Mouse (Mus musculus): ENCODE results near the gene Eif2ak4.

Gene Eif2ak4

GRCm38 (mm10) chr2:118404336-118404735 is 15.9 kb downstream of the Eif2ak4 start:
- no peak for DNase-seq (ENCODE audit: low read depth, low spot score)

GRCm38 (mm10) chr2:118405568-118405967 is 17.1 kb downstream of the Eif2ak4 start:
- no peak for DNase-seq (ENCODE audit: low read depth, low spot score)

GRCm38 (mm10) chr2:118406811-118407210 is 18.4 kb downstream of the Eif2ak4 start:
- no peak for DNase-seq (ENCODE audit: low read depth, low spot score)

- DNase-seq (ENCODE audit: low read depth, low spot score) = no peak
These were observed 20.0 kb downstream of the Eif2ak4 start for GRCm38 (mm10) chr2:118408336-118408895.

- DNase-seq (ENCODE audit: low read depth, low spot score) = no peak
These were observed 24.4 kb downstream of the Eif2ak4 start for GRCm38 (mm10) chr2:118412821-118413220.

DNA sequence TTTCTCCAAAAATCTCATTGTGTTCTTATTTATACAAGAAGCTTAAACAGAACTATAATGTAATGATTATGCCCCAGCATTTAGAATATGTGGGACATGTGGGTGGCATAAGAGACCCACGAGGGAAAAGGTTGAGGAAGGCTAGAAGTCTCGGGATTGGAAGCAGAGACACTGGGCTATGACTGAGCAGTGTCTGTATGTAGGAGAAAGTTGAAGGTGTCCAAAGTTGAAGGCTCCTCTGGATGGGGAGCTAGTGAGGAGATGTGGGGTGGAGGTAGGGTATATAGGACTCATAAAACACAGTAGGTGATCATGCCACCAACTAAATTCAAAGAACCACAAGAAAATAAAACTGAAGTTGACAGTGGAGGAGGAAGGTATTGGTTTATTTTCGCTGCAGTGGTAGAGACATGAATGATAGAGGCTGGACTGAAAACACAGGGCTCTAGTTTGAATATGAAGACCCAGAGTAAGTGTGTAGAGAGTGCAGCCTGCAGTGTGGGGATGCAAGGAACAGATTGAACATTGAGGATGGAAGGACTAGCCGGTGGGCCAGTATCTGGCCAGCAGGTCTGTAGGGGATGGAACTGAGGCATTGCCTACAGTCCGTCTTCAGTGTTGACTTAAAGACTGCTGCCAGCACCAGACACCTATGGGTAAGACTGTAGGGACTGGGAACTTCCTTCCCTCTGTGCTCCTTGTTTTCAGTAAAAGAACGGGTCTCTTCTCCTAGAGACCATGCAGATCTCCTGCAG is 27.4 kb downstream of the Eif2ak4 start:
- no peak for DNase-seq (ENCODE audit: low read depth, low spot score)

DNA sequence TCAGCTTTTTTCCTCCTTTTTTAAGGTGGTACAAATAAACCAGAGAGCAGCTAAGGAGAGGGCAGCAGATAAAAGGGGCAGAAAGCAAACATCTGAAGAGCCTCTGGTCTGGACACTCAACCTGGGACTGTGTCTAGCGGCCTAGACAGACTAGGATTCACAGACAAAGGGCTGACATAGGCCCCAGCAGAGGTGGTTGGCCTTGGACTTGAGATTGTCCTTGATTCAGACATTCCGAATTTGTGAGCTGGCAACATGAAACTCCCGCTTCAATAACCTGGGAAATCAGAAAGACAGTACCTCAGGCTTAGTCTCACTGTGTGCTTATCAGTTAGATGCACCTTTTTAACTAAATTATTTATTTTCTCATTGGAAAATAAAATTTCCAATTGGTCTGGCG is 29.7 kb downstream of the Eif2ak4 start:
- DNase-seq (ENCODE audit: low read depth, low spot score) = no peak

- no peak for DNase-seq (ENCODE audit: low read depth, low spot score)
These were observed 33.5 kb downstream of the Eif2ak4 start for GRCm38 (mm10) chr2:118421951-118422350.

DNA sequence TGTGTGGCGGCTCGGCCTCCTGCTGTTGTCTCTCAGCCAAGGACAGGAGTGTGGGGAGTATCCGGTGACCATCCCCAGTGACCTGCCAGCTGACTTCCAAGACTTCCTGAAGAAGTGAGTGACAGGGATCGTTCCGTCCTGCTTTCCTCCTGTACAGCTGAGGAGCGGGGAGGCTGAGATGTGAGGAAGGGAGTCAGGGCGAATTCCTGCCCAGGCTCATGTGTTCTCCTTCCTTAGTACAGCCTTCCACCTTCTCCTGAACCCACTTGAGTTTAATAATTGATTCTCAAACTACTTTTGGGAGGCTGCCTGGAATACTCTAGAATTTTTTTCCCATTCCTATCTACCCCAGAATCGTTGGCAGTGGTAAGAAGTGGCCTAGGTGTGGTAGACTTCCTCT is 34.0 kb downstream of the Eif2ak4 start:
- no peak for DNase-seq (ENCODE audit: low read depth, low spot score)

- no peak for DNase-seq (ENCODE audit: low read depth, low spot score)
These were observed 39.9 kb downstream of the Eif2ak4 start for GRCm38 (mm10) chr2:118428296-118428695.

GRCm38 (mm10) chr2:118429297-118429696 is 40.9 kb downstream of the Eif2ak4 start:
- no peak for DNase-seq (ENCODE audit: low read depth, low spot score)

DNA sequence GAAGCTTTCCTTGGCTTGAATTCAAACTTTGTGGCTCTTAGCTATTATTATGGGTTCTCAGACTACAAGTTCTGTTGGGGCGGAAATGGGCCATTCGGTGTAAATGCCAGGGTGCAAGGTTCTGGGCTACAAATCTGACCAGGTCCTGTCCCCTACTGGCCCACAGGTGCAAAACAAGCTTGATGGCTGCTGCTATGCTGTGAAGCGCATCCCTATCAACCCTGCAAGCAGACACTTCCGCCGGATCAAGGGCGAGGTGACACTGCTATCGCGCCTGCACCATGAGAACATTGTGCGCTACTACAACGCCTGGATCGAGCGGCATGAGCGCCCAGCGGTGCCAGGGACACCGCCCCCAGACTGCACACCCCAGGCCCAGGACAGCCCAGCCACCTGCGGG is 42.2 kb downstream of the Eif2ak4 start:
- DNase-seq (ENCODE audit: low read depth, low spot score) = no peak

GRCm38 (mm10) chr2:118431589-118431988 is 43.2 kb downstream of the Eif2ak4 start:
- DNase-seq (ENCODE audit: low read depth, low spot score) = no peak

DNA sequence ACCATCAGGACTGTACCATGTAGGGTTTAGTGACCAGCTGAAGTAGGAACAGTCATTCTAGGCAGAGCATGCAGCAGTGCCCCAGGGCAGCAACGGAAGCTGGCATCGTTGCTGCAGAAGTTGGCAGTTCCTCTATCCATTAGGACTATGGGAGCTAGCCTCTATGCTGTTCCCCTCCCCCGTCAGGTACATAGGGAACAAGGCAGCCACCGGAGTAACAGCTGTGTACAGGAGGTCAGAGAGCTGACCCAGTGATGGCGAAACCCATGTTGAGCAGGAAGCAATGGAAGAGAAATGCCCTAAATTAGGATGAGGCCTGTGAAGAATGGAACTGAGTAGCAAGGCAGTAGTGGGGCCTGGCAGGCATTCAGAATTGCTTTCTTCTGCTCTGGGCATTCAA is 53.8 kb downstream of the Eif2ak4 start:
- DNase-seq (ENCODE audit: low read depth, low spot score) = no peak

GRCm38 (mm10) chr2:118442723-118443122 is 54.3 kb downstream of the Eif2ak4 start:
- DNase-seq (ENCODE audit: low read depth, low spot score) = no peak

GRCm38 (mm10) chr2:118445696-118446674 is 57.6 kb downstream of the Eif2ak4 start:
- no peak for DNase-seq (ENCODE audit: low read depth, low spot score)

- no peak for DNase-seq (ENCODE audit: low read depth, low spot score)
These were observed 59.8 kb downstream of the Eif2ak4 start for GRCm38 (mm10) chr2:118448181-118448580.

DNA sequence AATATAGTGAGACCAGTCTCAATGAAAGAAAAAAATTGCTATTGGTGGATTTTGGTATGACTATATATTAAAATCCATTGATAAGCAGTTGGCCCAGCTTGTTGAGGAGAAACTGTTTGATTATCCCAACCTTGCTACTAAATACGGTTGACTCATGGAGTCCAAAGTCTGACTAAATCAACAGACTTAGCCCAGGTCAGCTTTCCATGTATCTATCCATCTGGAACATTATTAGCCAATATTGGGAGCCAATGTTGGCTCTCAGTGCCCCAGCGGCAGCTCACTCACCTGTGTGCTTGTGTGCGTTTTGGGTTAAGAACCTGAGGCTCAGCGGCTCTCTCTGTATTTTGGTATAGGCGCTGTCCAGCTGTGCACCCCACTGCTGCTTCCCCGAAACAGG is 62.6 kb downstream of the Eif2ak4 start:
- no peak for DNase-seq (ENCODE audit: low read depth, low spot score)

DNA sequence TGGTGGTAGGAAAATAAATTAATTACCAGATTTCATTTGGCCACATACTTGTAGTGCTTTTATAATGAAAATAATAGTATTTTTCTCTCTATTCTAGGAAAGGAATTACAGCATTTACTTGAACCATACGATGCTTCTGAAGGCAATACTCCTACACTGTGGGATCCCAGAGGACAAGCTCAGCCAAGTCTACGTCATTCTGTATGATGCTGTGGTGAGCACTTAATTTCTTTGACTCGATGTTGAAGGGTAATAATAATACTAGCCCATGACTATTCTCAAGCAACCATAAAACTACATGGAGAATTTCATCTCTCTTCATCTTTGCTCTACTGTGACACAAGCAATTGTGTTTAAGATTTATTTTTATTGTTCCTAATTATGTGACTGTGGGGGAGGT is 68.6 kb downstream of the Eif2ak4 start:
- no peak for DNase-seq (ENCODE audit: low read depth, low spot score)

DNA sequence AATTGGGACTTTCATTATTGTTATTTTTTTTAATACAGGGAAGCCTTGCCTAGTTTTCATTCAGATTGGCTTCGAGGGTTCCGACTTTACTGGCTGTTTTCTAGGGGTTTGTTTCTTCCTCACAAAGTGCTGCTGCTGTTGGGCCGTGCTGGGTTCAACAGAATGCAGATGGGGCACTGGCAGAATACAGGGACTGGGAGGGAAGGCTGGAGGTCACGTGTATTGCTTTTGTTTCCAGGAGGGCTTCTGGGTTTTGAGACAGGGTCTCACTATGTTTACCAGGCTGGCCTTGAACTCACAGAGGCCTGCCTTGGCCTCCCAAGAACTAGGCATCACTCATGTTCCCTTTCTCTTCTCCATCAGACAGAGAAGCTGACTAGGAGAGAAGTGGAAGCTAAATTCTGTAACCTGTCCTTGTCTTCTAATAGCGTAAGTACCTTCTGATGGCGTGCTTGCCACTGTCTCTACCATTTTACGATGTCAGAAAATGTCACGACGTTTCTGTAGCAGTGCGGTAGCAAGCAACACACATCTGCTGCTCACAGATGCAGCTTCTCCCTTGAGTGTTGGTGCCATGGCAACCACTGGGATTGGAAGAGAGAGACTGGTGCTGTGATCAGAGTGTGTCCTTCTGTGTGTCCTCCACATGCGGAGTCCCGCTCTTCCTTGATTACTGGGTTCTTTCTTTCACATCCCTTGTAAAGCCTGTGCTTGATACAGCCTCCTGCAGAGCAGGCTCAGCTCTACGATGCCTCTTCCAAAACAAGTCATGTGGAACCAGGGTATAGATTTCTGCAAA is 69.2 kb downstream of the Eif2ak4 start:
- DNase-seq (ENCODE audit: low read depth, low spot score) = no peak

- DNase-seq (ENCODE audit: low read depth, low spot score) = no peak
These were observed 73.2 kb downstream of the Eif2ak4 start for GRCm38 (mm10) chr2:118461480-118462165.
